Comparison of ENCODE assay signal across 8 mouse cellular contexts in the genomic region with DNA sequence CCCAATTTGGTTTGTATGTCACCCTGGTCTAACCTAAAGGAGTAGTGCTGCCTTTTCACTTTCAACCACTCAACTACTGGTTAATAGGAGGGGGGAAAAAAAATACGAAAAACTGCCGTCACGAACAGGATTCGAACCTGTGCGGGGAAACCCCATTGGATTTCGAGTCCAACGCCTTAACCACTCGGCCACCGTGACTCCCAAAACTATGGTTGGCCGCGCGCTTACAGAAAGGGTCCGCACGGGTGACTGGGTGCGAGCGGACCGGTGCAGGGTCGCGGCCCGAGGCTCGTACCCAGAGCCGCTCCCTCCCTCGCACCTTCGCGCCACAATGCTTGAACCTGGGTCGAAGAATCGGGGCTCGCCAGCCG. TPM values are rescaled to one million over a fixed set of nuclear protein-coding genes. Genes with fewer than 3 reads are reported as not detected.
DNase-seq lines count a peak whose midpoint lies in the region; ATAC-seq lines count a peak whose summit lies in the region.

No protein-coding gene starts in this region.

- 0% methylated on average over 29 of the region's 29 CpGs for WGBS in hindbrain, embryonic 15.5 days

- peak; percentile 94 for DNase-seq in NIH3T3 (ENCODE audit: low read depth)
- peak; percentile 96 to 97 for DNase-seq in cerebellum, postnatal 10 days
- DNase-seq in frontal cortex, postnatal 14 days (ENCODE audit: low spot score in 2 of 2) = peak; percentile 80 to 95
- DNase-seq in left cerebral cortex, adult 11 months (ENCODE audit: low spot score) = peak; percentile 78
- DNase-seq in lung, postnatal 36 days = peak; percentile 93
- peak; percentile 93 for DNase-seq in retina, embryonic 14.5 days (ENCODE audit: low spot score)
- DNase-seq in thymus, postnatal 4 days = peak; percentile 94

- H3K36me3 ChIP-seq in hindbrain, embryonic 15.5 days = peaks cover 16% of the 10 kb centered on the region

- H3K27me3 ChIP-seq in hindbrain, embryonic 15.5 days = no peaks in the 10 kb centered on the region

- peaks cover 19% of the 10 kb centered on the region for H3K4me1 ChIP-seq in hindbrain, embryonic 15.5 days (replicated peaks)

- peak overlapping the region; percentile 89 for H3K4me2 ChIP-seq in hindbrain, embryonic 15.5 days

- no peaks in the 10 kb centered on the region for H3K9me3 ChIP-seq in hindbrain, embryonic 15.5 days

- ATAC-seq in hindbrain, embryonic 15.5 days (ENCODE audit: low FRiP score, low read depth) = peak; percentile 69

- peak overlapping the region; percentile 76 for H3K4me3 ChIP-seq in hindbrain, embryonic 15.5 days

- peak overlapping the region; percentile 98 for H3K9ac ChIP-seq in hindbrain, embryonic 15.5 days

- H3K27ac ChIP-seq in hindbrain, embryonic 15.5 days (replicated peaks) = peak overlapping the region; percentile 98

RNA-seq across cellular contexts. Expression of gene Smarcc2, which starts 0.7 kb away (rescaled TPM):
- polyA plus RNA-seq in hindbrain, embryonic 15.5 days (2015; fragmentation: Nextera tagmentation; extraction: Ambion mirVana) = 167 and 177 TPM in 2 replicates

RNA-seq across cellular contexts. Expression of gene Myl6, which starts 35.6 kb away (rescaled TPM):
- 944 and 959 TPM in 2 replicates for polyA plus RNA-seq in hindbrain, embryonic 15.5 days (2015; fragmentation: Nextera tagmentation; extraction: Ambion mirVana)

RNA-seq across cellular contexts. Expression of gene Myl6b, which starts 40.2 kb away (rescaled TPM):
- polyA plus RNA-seq in hindbrain, embryonic 15.5 days (2015; fragmentation: Nextera tagmentation; extraction: Ambion mirVana) = 5.7 and 6.5 TPM in 2 replicates

RNA-seq across cellular contexts. Expression of gene Rnf41, which starts 46.9 kb away (rescaled TPM):
- polyA plus RNA-seq in hindbrain, embryonic 15.5 days (2015; fragmentation: Nextera tagmentation; extraction: Ambion mirVana) = 91.3 and 92.4 TPM in 2 replicates

RNA-seq across cellular contexts. Expression of gene Nabp2, which starts 47.0 kb away (rescaled TPM):
- polyA plus RNA-seq in hindbrain, embryonic 15.5 days (2015; fragmentation: Nextera tagmentation; extraction: Ambion mirVana) = 137 and 141 TPM in 2 replicates

Comparison
In these comparisons a context has a peak if more than half of its experiments do, and no peak if none do; other contexts are left out.
1. Peak in every context shown above with its lines: DNase-seq, ATAC-seq, H3K4me3 ChIP-seq and H3K27ac ChIP-seq.